Mouse (Mus musculus): Measurements from ENCODE around the gene Fam192a.

Gene Fam192a

GRCm38 (mm10) chr8:94534612-94535011, 67.2 kb downstream of the Fam192a start:
- DNase-seq (ENCODE audit: extremely low read depth, low read depth), result no peak

- no peak for DNase-seq (ENCODE audit: extremely low read depth, low read depth)
Measured at GRCm38 (mm10) chr8:94532873-94533671, 68.7 kb downstream of the Fam192a start, which contains the start of gene Cpne2. Cpne2 (plus strand) TSS chr8:94532990.

DNA sequence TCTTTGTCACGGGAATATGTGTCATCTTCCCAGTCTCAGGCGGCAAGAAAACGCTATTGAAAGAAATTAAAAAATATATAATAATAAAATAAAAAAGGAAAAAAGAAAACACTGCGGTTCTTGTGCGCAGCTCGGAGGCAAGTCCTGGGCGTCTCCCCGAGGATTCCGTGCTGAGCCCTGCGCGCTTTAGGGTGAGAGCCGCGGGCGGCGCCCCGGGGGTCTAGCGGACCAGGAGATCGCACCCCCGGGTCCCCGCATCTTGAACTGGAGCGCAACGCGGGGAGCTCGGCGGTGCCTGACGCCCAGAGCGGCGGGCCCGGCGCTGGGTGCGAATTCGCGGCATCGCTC, 69.3 kb downstream of the Fam192a start:
- DNase-seq (ENCODE audit: extremely low read depth, low read depth), result no peak

GRCm38 (mm10) chr8:94532000-94532399, 69.8 kb downstream of the Fam192a start:
- DNase-seq (ENCODE audit: extremely low read depth, low read depth), result no peak

- no peak for DNase-seq (ENCODE audit: extremely low read depth, low read depth)
Measured at GRCm38 (mm10) chr8:94530643-94531042, 71.2 kb downstream of the Fam192a start.

GRCm38 (mm10) chr8:94529875-94530274, 71.9 kb downstream of the Fam192a start:
- DNase-seq (ENCODE audit: extremely low read depth, low read depth), result no peak

DNA sequence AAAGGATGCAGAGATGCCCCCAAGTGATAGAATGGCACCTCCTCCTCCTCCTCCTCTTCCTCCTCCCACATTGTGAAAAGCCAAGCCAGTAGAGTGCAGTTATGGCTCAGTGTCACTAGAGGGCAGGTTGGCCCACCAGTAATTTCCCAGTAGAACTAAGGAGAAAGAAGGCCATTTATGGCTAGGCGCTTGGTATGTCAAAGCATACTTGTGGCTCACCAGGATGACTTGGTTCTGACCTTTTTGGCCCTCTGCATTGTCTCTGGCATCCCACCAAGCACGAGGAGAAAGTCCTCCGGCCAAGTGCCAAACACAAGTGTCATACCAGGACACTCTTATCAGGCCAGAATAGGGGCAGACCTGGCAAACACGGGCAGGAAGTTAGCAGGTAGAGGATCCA, 73.6 kb downstream of the Fam192a start:
- DNase-seq (ENCODE audit: extremely low read depth, low read depth), result peak; percentile 51

- DNase-seq (ENCODE audit: extremely low read depth, low read depth), result no peak
Measured at GRCm38 (mm10) chr8:94527178-94527577, 74.6 kb downstream of the Fam192a start.

DNA sequence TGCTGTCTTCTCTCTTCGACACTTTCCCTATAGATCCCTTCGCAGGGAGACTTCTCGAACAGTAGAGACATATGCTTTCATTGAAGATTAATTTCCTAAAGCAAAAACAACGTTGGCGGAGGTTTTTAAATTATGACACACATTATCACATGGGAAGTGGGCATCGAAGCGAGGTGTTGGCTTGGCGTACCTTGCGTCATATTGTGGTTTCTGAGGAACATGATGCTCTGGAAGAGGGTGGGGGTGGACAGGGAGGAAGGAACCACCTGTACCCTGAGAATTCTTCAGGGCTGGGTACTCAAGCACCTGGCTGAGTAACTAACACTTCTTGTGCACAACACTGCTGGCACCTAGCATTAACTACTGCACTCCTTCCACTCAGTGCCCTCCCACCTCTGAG, 77.2 kb downstream of the Fam192a start:
- DNase-seq (ENCODE audit: extremely low read depth, low read depth), result no peak
